Mouse (Mus musculus) megakaryocyte, embryonic 14.5 days (primary cell): ENCODE measurements around the gene Cemip.

Experiments used
- FLI1 ChIP-seq: IDR thresholded peaks from 2 replicates; pipeline ENCODE4 v1.6.1; 2012; ENCODE audit warnings: low read length, inconsistent platforms, mixed read lengths
- GATA1 ChIP-seq: IDR thresholded peaks from 3 replicates; pipeline ENCODE4 v1.6.1; 2012; ENCODE audit warnings: mixed read lengths, low read length, inconsistent platforms, borderline replicate concordance

DNA sequence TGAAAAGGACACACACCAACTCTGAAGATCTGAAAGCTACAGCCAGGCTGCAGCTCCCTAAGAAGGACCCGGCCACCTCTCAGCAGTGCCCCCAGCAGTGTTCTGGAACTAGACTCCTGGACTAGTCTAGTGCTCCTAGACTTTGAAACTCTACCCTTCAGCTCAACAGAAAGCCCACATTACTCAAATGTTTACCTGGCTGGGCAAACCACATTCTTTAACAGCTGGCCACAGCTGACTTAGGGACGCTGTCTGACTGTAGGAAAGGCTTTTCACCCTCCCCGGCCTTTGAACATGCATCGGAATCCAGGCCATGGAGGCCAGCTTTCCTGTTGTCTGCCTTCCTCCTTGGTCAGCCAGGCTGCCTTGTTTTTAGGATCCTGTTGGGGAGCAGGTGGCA is 45.4 kb upstream of the Cemip start:
- TF ChIP-seq GATA1 (no peak), FLI1 (no peak)
